Mouse (Mus musculus) liver, embryonic 11.5 days (tissue): Measurements from ENCODE around the gene Fbxw21. TPM values are rescaled to one million over a fixed set of nuclear protein-coding genes. Genes with fewer than 3 reads are reported as not detected.

Experiments used
- ATAC-seq: fragments of 200-750 bp; cut with Nextera tagmentation; replicated peaks from 2 replicates; pipeline ENCODE4 v1.8.0; 2017; ENCODE audit warnings: moderate number of reproducible peaks, mild to moderate bottlenecking, moderate TSS enrichment, moderate library complexity; ENCODE audit not compliant: low FRiP score
- DNase-seq: peaks from one replicate; pipeline ENCODE4 v3.0.0-alpha.2; 2017; ENCODE audit warnings: low spot score
- H3K27ac ChIP-seq: fragments of 300-500 bp; sonication (generic); 2 replicates; pipeline ENCODE4 v1.5.1; 2014; ENCODE audit warnings: mild to moderate bottlenecking, low read depth, low read length, control low read depth
- H3K27me3 ChIP-seq: fragments of 300-500 bp; sonication (generic); replicated peaks from 2 replicates; pipeline ENCODE4 v1.6.1; 2014; ENCODE audit warnings: low read length, mixed read lengths; ENCODE audit not compliant: control insufficient read depth, insufficient read depth
- H3K36me3 ChIP-seq: fragments of 300-500 bp; sonication (generic); 2 replicates; pipeline ENCODE4 v1.6.1; 2014; ENCODE audit warnings: mild to moderate bottlenecking, low read length, moderate library complexity, mixed read lengths; ENCODE audit not compliant: control insufficient read depth, insufficient read depth
- H3K4me1 ChIP-seq: fragments of 300-500 bp; sonication (generic); replicated peaks from 2 replicates; pipeline ENCODE4 v1.6.1; 2014; ENCODE audit warnings: low read length, mixed read lengths; ENCODE audit not compliant: control insufficient read depth, insufficient read depth
- H3K4me2 ChIP-seq: fragments of 300-500 bp; sonication (generic); 2 replicates; pipeline ENCODE4 v1.6.1; 2014; ENCODE audit warnings: mild to moderate bottlenecking, control low read depth, moderate library complexity
- H3K4me3 ChIP-seq: fragments of 300-500 bp; sonication (generic); 2 replicates; pipeline ENCODE4 v1.5.1; 2014; ENCODE audit warnings: low read depth, low read length, control low read depth
- H3K9ac ChIP-seq: fragments of 300-500 bp; sonication (generic); 2 replicates; pipeline ENCODE4 v1.6.1; 2014; ENCODE audit warnings: low read depth, low read length, control low read depth
- H3K9me3 ChIP-seq: fragments of 300-500 bp; sonication (generic); 2 replicates; pipeline ENCODE4 v1.6.1; 2016; ENCODE audit warnings: low read length, inconsistent platforms, mixed read lengths; ENCODE audit not compliant: control insufficient read depth
- WGBS: fragments of 180-500 bp; shearing (Covaris S2); extraction: QIAGEN DNeasy Blood & Tissue Kit; methylation state at CpG from one replicate; pipeline ENCODE4 v1.1.7; 2014; 5-methylcytosine and 5-hydroxymethylcytosine counted together
- polyA plus RNA-seq: library from polyadenylated mRNA; unstranded; fragments of >200 nt; fragmentation: Nextera tagmentation; extraction: Ambion mirVana; gene quantifications from 2 replicates; pipeline ENCODE4 v1.2.1, GENCODE M21; 2014

The Fbxw21 gene
- polyA plus RNA-seq, 1 experiment from 2014 or later: not detected

DNA sequence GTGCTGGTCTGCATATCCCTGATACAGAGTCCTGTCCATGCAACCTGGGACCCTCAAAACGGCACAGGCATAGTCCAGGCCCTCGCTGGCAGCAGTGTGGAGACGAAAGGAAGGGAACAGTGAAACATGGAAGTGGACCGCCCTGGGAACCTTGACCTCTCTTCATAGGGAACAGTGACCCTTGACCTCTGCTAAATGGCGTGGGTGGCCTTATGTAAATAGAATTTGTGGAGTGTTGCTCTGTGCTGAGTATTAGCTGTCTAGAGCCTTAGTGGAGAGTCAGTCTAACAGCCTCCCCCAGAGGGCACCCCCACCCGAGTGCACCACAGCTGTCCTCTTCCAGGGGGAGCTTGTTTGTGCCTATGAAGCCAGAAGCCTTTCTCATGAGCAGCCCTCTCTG is 69.0 kb downstream of the Fbxw21 start:
- H3K27me3 ChIP-seq: peaks cover 35% of the 10 kb centered on the region
- peaks cover 13% of the 10 kb centered on the region for H3K4me1 ChIP-seq
- H3K4me2 ChIP-seq: no peak overlapping the region
- no peak for DNase-seq
- peaks cover 5% of the 10 kb centered on the region; the same call in 1 of the 2 replicates for H3K36me3 ChIP-seq
- no peaks in the 10 kb centered on the region for H3K9me3 ChIP-seq
- WGBS: 67% methylated on average over 6 of the region's 6 CpGs
- peak; percentile 13; the same call in 1 of the 2 replicates for ATAC-seq
- no peak overlapping the region for H3K4me3 ChIP-seq
- H3K9ac ChIP-seq: no peak overlapping the region
- H3K27ac ChIP-seq: no peak overlapping the region

DNA sequence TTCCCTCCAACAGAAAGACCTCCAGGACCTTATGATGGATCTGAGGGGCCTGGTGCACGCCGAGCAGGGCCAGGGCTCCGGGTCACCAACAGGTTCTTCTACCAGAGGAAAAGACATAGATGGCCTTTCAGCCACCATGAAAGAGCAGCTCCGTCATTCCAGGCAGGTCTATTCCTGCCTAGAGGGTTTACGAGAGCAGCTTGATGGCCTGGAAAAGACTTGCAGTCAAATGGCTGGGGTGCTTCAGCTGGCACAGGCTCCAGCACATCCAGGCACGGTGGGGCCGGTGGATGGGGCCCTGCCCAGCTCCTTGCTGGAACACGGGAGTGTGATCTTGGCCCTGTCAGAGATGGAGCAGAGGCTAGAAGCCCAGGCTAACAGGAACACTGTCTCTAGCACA is 70.0 kb downstream of the Fbxw21 start:
- H3K4me1 ChIP-seq: peaks cover 7% of the 10 kb centered on the region
- no peak for ATAC-seq
- 92% methylated on average over 8 of the region's 8 CpGs for WGBS
- no peak overlapping the region for H3K4me3 ChIP-seq
- no peaks in the 10 kb centered on the region for H3K9me3 ChIP-seq
- peaks cover 27% of the 10 kb centered on the region for H3K27me3 ChIP-seq
- peaks cover 5% of the 10 kb centered on the region; the same call in 1 of the 2 replicates for H3K36me3 ChIP-seq
- H3K27ac ChIP-seq: no peak overlapping the region; the same call in 1 of the 2 replicates
- H3K4me2 ChIP-seq: no peak overlapping the region
- no peak for DNase-seq
- H3K9ac ChIP-seq: no peak overlapping the region

DNA sequence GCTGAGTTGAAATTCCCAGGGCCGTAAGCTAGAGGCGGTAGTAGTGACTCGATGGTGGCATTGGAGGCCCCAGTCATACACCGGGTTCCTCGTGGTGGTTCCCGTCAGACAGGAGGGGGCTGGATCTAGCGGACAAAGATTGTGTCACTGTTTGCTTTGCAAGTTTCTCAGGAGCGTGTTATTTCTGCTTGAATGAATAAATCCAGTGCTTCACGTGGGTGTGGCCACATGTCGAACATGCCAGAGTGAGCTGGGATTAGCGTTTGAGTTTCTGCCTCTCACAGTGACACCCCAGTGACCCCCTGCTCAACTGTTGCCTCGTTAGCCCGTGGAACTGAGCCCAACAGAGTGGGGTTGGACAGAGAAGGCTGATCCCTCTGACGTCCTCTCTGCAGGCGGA is 71.4 kb downstream of the Fbxw21 start:
- Histone ChIP-seq H3K4me2 (no peak overlapping the region), H3K4me1 (peaks cover 7% of the 10 kb centered on the region), H3K9me3 (no peaks in the 10 kb centered on the region), H3K27me3 (peaks cover 14% of the 10 kb centered on the region), H3K4me3 (no peak overlapping the region), H3K9ac (no peak overlapping the region), H3K36me3 (peaks cover 5% of the 10 kb centered on the region; the same call in 1 of the 2 replicates), H3K27ac (no peak overlapping the region)
- WGBS: 80% methylated on average over 15 of the region's 15 CpGs
- ATAC-seq: no peak
- DNase-seq: no peak

Other genes starting within 250 kb of the Fbxw21 start
- gene Tmem89, start 247.4 kb downstream of the Fbxw21 start, polyA plus RNA-seq: not detected in 2 replicates
- gene Uqcrc1, start 225.4 kb downstream of the Fbxw21 start, polyA plus RNA-seq: 547 and 583 TPM in 2 replicates
- gene Col7a1, start 208.5 kb downstream of the Fbxw21 start, polyA plus RNA-seq: 0.16 and 0.69 TPM in 2 replicates
- gene Ucn2, start 176.0 kb downstream of the Fbxw21 start, polyA plus RNA-seq: not detected in 2 replicates
- 7.4 and 9.1 TPM in 2 replicates for gene Pfkfb4, start 170.3 kb downstream of the Fbxw21 start, polyA plus RNA-seq
- 33.7 and 34.3 TPM in 2 replicates for gene Shisa5, start 123.5 kb downstream of the Fbxw21 start, polyA plus RNA-seq
- gene Trex1, start 102.3 kb downstream of the Fbxw21 start, polyA plus RNA-seq: 8.9 and 9.7 TPM in 2 replicates
- 24.3 and 28.9 TPM in 2 replicates for gene Atrip, start 87.9 kb downstream of the Fbxw21 start, polyA plus RNA-seq
- gene Ccdc51, start 79.5 kb downstream of the Fbxw21 start, polyA plus RNA-seq: 21.9 TPM in 2 replicates
- gene Tma7, start 79.5 kb downstream of the Fbxw21 start, polyA plus RNA-seq: 716 and 742 TPM in 2 replicates
- 5.8 and 7.4 TPM in 2 replicates for gene Plxnb1, start 66.7 kb downstream of the Fbxw21 start, polyA plus RNA-seq
- not detected in 2 replicates for gene Fbxw13, start 33.9 kb upstream of the Fbxw21 start, polyA plus RNA-seq
- not detected in 2 replicates for gene Fbxw20, start 72.7 kb upstream of the Fbxw21 start, polyA plus RNA-seq
- gene Fbxw14, start 125.6 kb upstream of the Fbxw21 start, polyA plus RNA-seq: not detected in 2 replicates
- not detected in 2 replicates for gene Fbxw28, start 177.6 kb upstream of the Fbxw21 start, polyA plus RNA-seq
- not detected in 2 replicates for gene Fbxw22, start 242.3 kb upstream of the Fbxw21 start, polyA plus RNA-seq